Mouse (Mus musculus) mouse trophoblast stem cell (cell line): Measurements from ENCODE around the gene Myo18a.

Experiments used
- in situ Hi-C, 2 experiments: fragments of 300-500 bp; cut with MseI, MboI; formaldehyde crosslinking; loops; 2 replicates in 1 of 2; 3 replicates in 1 of 2; pipeline ENCODE4 v1.15.1; 2025

Gene Myo18a

GRCm38 (mm10) chr11:77770346-77770745 is 7.3 kb downstream of the Myo18a start:
- in situ Hi-C loops = no loop called here

- in situ Hi-C loops = no loop called here
These were observed 9.1 kb downstream of the Myo18a start for GRCm38 (mm10) chr11:77771879-77772713.

- in situ Hi-C loops = no loop called here
These were observed 12.8 kb downstream of the Myo18a start for GRCm38 (mm10) chr11:77775701-77776400.

- in situ Hi-C loops = no loop called here
These were observed 14.4 kb downstream of the Myo18a start for GRCm38 (mm10) chr11:77777436-77777835.

GRCm38 (mm10) chr11:77777937-77778336 is 14.9 kb downstream of the Myo18a start:
- in situ Hi-C loops = no loop called here

GRCm38 (mm10) chr11:77779240-77779639 is 16.2 kb downstream of the Myo18a start:
- in situ Hi-C loops = no loop called here

GRCm38 (mm10) chr11:77781088-77781487 is 18.0 kb downstream of the Myo18a start:
- in situ Hi-C loops = no loop called here

GRCm38 (mm10) chr11:77782104-77782815 is 19.2 kb downstream of the Myo18a start:
- in situ Hi-C loops = no loop called here

- in situ Hi-C loops = no loop called here
These were observed 20.2 kb downstream of the Myo18a start for GRCm38 (mm10) chr11:77783211-77783746.

GRCm38 (mm10) chr11:77783747-77784646 is 21.0 kb downstream of the Myo18a start:
- in situ Hi-C loops = no loop called here

GRCm38 (mm10) chr11:77784894-77785293 is 21.8 kb downstream of the Myo18a start:
- in situ Hi-C loops = no loop called here

- in situ Hi-C loops = no loop called here
These were observed 22.3 kb downstream of the Myo18a start for GRCm38 (mm10) chr11:77785396-77785767.

GRCm38 (mm10) chr11:77785768-77786561 is 22.9 kb downstream of the Myo18a start:
- in situ Hi-C loops = no loop called here

GRCm38 (mm10) chr11:77787707-77788106 is 24.7 kb downstream of the Myo18a start, which contains the start of gene Gm10277:
Gene Gm10277, minus strand, starts transcription at chr11:77787747.
- in situ Hi-C loops = no loop called here

GRCm38 (mm10) chr11:77789512-77789911 is 26.5 kb downstream of the Myo18a start:
- in situ Hi-C loops = no loop called here

GRCm38 (mm10) chr11:77790286-77790685 is 27.2 kb downstream of the Myo18a start:
- in situ Hi-C loops = loop anchor here (5.0 kb wide), 2 partner anchors 38 to 53 kb away; no protein-coding TSS in a partner anchor

GRCm38 (mm10) chr11:77791241-77791727 is 28.2 kb downstream of the Myo18a start:
- in situ Hi-C loops = loop anchor here (5.0 kb wide), 2 partner anchors 39 to 54 kb away; no protein-coding TSS in a partner anchor

GRCm38 (mm10) chr11:77791752-77792565 is 28.9 kb downstream of the Myo18a start:
- in situ Hi-C loops = loop anchor here (5.0 kb wide), 2 partner anchors 40 to 55 kb away; no protein-coding TSS in a partner anchor

GRCm38 (mm10) chr11:77792566-77792909 is 29.5 kb downstream of the Myo18a start:
- in situ Hi-C loops = loop anchor here (5.0 kb wide), 2 partner anchors 40 to 55 kb away; no protein-coding TSS in a partner anchor
